Comparison of ENCODE assay signal across 8 mouse cellular contexts in genomic region chr13:63568741-63569395, GRCm38 (mm10). TPM values are rescaled to one million over a fixed set of nuclear protein-coding genes. Genes with fewer than 3 reads are reported as not detected.
A peak's percentile ranks its signal among the peaks of the same experiment; 100 is the strongest.
DNase-seq lines count a peak whose midpoint lies in the region; ATAC-seq lines count a peak whose summit lies in the region.

No protein-coding gene starts in this region.

- no peak overlapping the region for H3K27ac ChIP-seq in liver, embryonic 12.5 days
- H3K27ac ChIP-seq in stomach, embryonic 16.5 days (ENCODE audit: low read length), result peak overlapping the region; percentile 96

- DNase-seq in cerebellum, adult 11-12 months, result peak; percentile 46
- no peak for DNase-seq in cerebellum, postnatal 4 days (ENCODE audit: low spot score in 2 of 2)
- DNase-seq in urinary bladder, postnatal 25 days (ENCODE audit: low spot score), result no peak
- DNase-seq in left cerebral cortex, adult 9 months (ENCODE audit: low spot score in 2 of 2), result no peak

- ATAC-seq in megakaryocyte, adult 5-6 weeks (ENCODE audit: poor library complexity, severe bottlenecking), result no peak
- ATAC-seq in liver, embryonic 12.5 days, result no peak
- ATAC-seq in stomach, embryonic 16.5 days (ENCODE audit: insufficient read depth, low FRiP score), result no peak

- H3K9ac ChIP-seq in liver, embryonic 12.5 days, result peak overlapping the region; percentile 89
- peak overlapping the region; percentile 81 for H3K9ac ChIP-seq in stomach, embryonic 16.5 days (ENCODE audit: low read length)

- H3K9me3 ChIP-seq in megakaryocyte, embryonic 14.5 days, result 0 out of 2 replicates have a peak, but pooled peaks cover 2% of the 10 kb centered on the region
- no peaks in the 10 kb centered on the region for H3K9me3 ChIP-seq in liver, embryonic 12.5 days (replicated peaks)
- H3K9me3 ChIP-seq in stomach, embryonic 16.5 days (replicated peaks; ENCODE audit: control insufficient read depth, low read length), result no peaks in the 10 kb centered on the region

- WGBS in liver, embryonic 12.5 days (ENCODE audit: insufficient replicate concordance), result 7% methylated on average over 19 of the region's 19 CpGs
- 11% methylated on average over 19 of the region's 19 CpGs for WGBS in stomach, embryonic 16.5 days

- peak overlapping the region; percentile 99 for H3K4me3 ChIP-seq in megakaryocyte, embryonic 14.5 days (replicated peaks)
- H3K4me3 ChIP-seq in liver, embryonic 12.5 days, result peak overlapping the region; percentile 83
- peak overlapping the region; percentile 75 for H3K4me3 ChIP-seq in stomach, embryonic 16.5 days (replicated peaks; ENCODE audit: low read length)

- H3K4me1 ChIP-seq in megakaryocyte, embryonic 14.5 days, result peaks cover 41% of the 10 kb centered on the region
- H3K4me1 ChIP-seq in liver, embryonic 12.5 days, result peaks cover 44% of the 10 kb centered on the region
- peaks cover 7% of the 10 kb centered on the region; the same call in 1 of the 2 replicates for H3K4me1 ChIP-seq in stomach, embryonic 16.5 days (ENCODE audit: control insufficient read depth, insufficient read depth, low read length)

- H3K36me3 ChIP-seq in megakaryocyte, embryonic 14.5 days (replicated peaks; ENCODE audit: low read length), result no peaks in the 10 kb centered on the region
- no peaks in the 10 kb centered on the region for H3K36me3 ChIP-seq in liver, embryonic 12.5 days
- H3K36me3 ChIP-seq in stomach, embryonic 16.5 days (ENCODE audit: control insufficient read depth, insufficient read depth, low read length), result no peaks in the 10 kb centered on the region

- peak overlapping the region; percentile 97 for H3K4me2 ChIP-seq in liver, embryonic 12.5 days
- H3K4me2 ChIP-seq in stomach, embryonic 16.5 days (ENCODE audit: low read depth, low read length), result peak overlapping the region; percentile 95

- H3K27me3 ChIP-seq in megakaryocyte, embryonic 14.5 days (replicated peaks), result peaks cover 52% of the 10 kb centered on the region
- H3K27me3 ChIP-seq in liver, embryonic 12.5 days (replicated peaks), result peaks cover 53% of the 10 kb centered on the region
- no peaks in the 10 kb centered on the region for H3K27me3 ChIP-seq in stomach, embryonic 16.5 days (ENCODE audit: control insufficient read depth, insufficient read depth, low read length)

RNA-seq across cellular contexts. Expression of gene Ptch1, which starts 4.5 kb away (rescaled TPM):
- polyA plus RNA-seq in megakaryocyte, embryonic 14.5 days (2012; ENCODE audit: insufficient read depth, low replicate concordance), result 0.65 and 2.7 TPM in 2 replicates
- total RNA-seq in megakaryocyte, adult 5-6 weeks (2015), result 3.1 and 3.6 TPM in 2 replicates
- 2.3 and 2.5 TPM in 2 replicates for total RNA-seq in megakaryocyte, adult 5-6 weeks (2017)
- 7.0 TPM in 2 replicates for polyA plus RNA-seq in liver, embryonic 12.5 days (2016; fragmentation: Nextera tagmentation; extraction: Ambion mirVana)
- polyA plus RNA-seq in stomach, embryonic 16.5 days (2015; fragmentation: Nextera tagmentation; extraction: Ambion mirVana), result 28.5 and 31.1 TPM in 2 replicates
